Mouse (Mus musculus): ENCODE measurements at regions not wholly inside any gene's neighbourhood (a gene's known extent, or its start where the extent isn't known, plus 50 kb on each side); places are given as distances from the start of the nearest gene placed in this dataset.

DNA sequence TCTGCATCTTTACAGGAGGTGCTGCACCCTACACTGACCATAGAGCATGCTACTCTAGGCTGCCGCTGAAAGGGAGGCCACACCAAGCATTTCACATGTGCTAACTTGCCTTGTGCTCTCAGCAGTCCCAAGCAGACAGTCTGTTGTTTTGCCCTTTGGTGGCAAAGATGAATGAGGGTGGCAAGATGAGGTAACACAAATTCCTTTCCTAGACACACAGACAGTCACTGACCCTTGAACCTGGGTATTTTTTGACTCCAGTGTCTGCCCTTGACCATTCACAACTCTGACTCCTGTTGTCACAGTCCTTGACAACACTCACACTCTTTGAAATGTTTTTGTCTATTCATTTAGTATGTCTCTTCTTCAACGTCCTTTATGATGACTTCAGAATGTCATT, 218.9 kb upstream of the Adgrl2 start:
- WGBS: 75% methylated on average over 2 of the region's 2 CpGs
- Histone ChIP-seq H3K4me2 (replicated peaks; ENCODE audit: low read depth) (no peak overlapping the region), H3K4me1 (replicated peaks; ENCODE audit: control insufficient read depth, insufficient read depth) (no peaks in the 10 kb centered on the region), H3K4me3 (ENCODE audit: low read depth, low read length) (no peak overlapping the region), H3K27ac (replicated peaks) (no peak overlapping the region), H3K27me3 (ENCODE audit: control insufficient read depth, insufficient read depth, low read length) (no peaks in the 10 kb centered on the region), H3K9ac (ENCODE audit: low read length) (no peak overlapping the region), H3K9me3 (ENCODE audit: control insufficient read depth, low read length) (no peaks in the 10 kb centered on the region), H3K36me3 (ENCODE audit: control insufficient read depth, insufficient read depth, low read length) (no peaks in the 10 kb centered on the region)
- ATAC-seq (ENCODE audit: low FRiP score, low TSS enrichment): no peak
- TF ChIP-seq CTCF (IDR thresholded peaks at IDR 0.05; ENCODE audit: low read depth) (no peak), EP300 (optimal IDR thresholded peaks at IDR 0.05) (no peak)
- no peak for DNase-seq (ENCODE audit: low spot score)

- Histone ChIP-seq H3K4me2 (replicated peaks; ENCODE audit: low read depth) (no peak overlapping the region), H3K4me1 (replicated peaks; ENCODE audit: control insufficient read depth, insufficient read depth) (no peaks in the 10 kb centered on the region), H3K27ac (replicated peaks) (no peak overlapping the region), H3K9ac (ENCODE audit: low read length) (no peak overlapping the region), H3K9me3 (ENCODE audit: control insufficient read depth, low read length) (no peaks in the 10 kb centered on the region), H3K27me3 (ENCODE audit: control insufficient read depth, insufficient read depth, low read length) (no peaks in the 10 kb centered on the region), H3K36me3 (ENCODE audit: control insufficient read depth, insufficient read depth, low read length) (no peaks in the 10 kb centered on the region), H3K4me3 (ENCODE audit: low read depth, low read length) (no peak overlapping the region)
- TF ChIP-seq EP300 (optimal IDR thresholded peaks at IDR 0.05): no peak
- TF ChIP-seq CTCF (IDR thresholded peaks at IDR 0.05; ENCODE audit: low read depth): no peak
- DNase-seq (ENCODE audit: low spot score) (no peak), ATAC-seq (ENCODE audit: low FRiP score, low TSS enrichment) (no peak)
- WGBS: 67% methylated on average over 5 of the region's 5 CpGs
Measured at GRCm38 (mm10) chr3:149203451-149203850, 213.1 kb upstream of the Adgrl2 start.

- no peaks in the 10 kb centered on the region for H3K9me3 ChIP-seq (ENCODE audit: control insufficient read depth, low read length)
- H3K4me3 ChIP-seq (ENCODE audit: low read depth, low read length): no peak overlapping the region
- H3K4me2 ChIP-seq (replicated peaks; ENCODE audit: low read depth): no peak overlapping the region
- no peak overlapping the region for H3K9ac ChIP-seq (ENCODE audit: low read length)
- H3K27me3 ChIP-seq (ENCODE audit: control insufficient read depth, insufficient read depth, low read length): no peaks in the 10 kb centered on the region
- no peaks in the 10 kb centered on the region for H3K36me3 ChIP-seq (ENCODE audit: control insufficient read depth, insufficient read depth, low read length)
- 72% methylated on average over 8 of the region's 8 CpGs for WGBS
- H3K4me1 ChIP-seq (replicated peaks; ENCODE audit: control insufficient read depth, insufficient read depth): no peaks in the 10 kb centered on the region
- DNase-seq (ENCODE audit: low spot score) (no peak), ATAC-seq (ENCODE audit: low FRiP score, low TSS enrichment) (peak; percentile 53; the same call in 1 of the 2 replicates)
- TF ChIP-seq CTCF (IDR thresholded peaks at IDR 0.05; ENCODE audit: low read depth) (0 out of 2 replicates have a peak, but pooled peaks have one; percentile 15), EP300 (optimal IDR thresholded peaks at IDR 0.05) (no peak)
- no peak overlapping the region for H3K27ac ChIP-seq (replicated peaks)
Measured at GRCm38 (mm10) chr3:149196477-149197185, 206.3 kb upstream of the Adgrl2 start.

GRCm38 (mm10) chr3:149190856-149191576, 200.7 kb upstream of the Adgrl2 start:
- Histone ChIP-seq H3K9ac (ENCODE audit: low read length) (no peak overlapping the region), H3K36me3 (ENCODE audit: control insufficient read depth, insufficient read depth, low read length) (no peaks in the 10 kb centered on the region), H3K4me2 (replicated peaks; ENCODE audit: low read depth) (peak overlapping the region; percentile 20), H3K4me3 (ENCODE audit: low read depth, low read length) (no peak overlapping the region), H3K4me1 (replicated peaks; ENCODE audit: control insufficient read depth, insufficient read depth) (no peaks in the 10 kb centered on the region), H3K27ac (replicated peaks) (no peak overlapping the region), H3K9me3 (ENCODE audit: control insufficient read depth, low read length) (no peaks in the 10 kb centered on the region), H3K27me3 (ENCODE audit: control insufficient read depth, insufficient read depth, low read length) (no peaks in the 10 kb centered on the region)
- WGBS: 70% methylated on average over 19 of the region's 19 CpGs
- ATAC-seq (ENCODE audit: low FRiP score, low TSS enrichment): no peak
- DNase-seq (ENCODE audit: low spot score): no peak
- no peak for TF ChIP-seq EP300 (optimal IDR thresholded peaks at IDR 0.05)

- WGBS: 25% methylated on average over 12 of the region's 12 CpGs
- H3K4me1 ChIP-seq (replicated peaks; ENCODE audit: control insufficient read depth, insufficient read depth): no peaks in the 10 kb centered on the region
- no peak overlapping the region for H3K9ac ChIP-seq (ENCODE audit: low read length)
- no peak for DNase-seq (ENCODE audit: low spot score)
- TF ChIP-seq CTCF (IDR thresholded peaks at IDR 0.05; ENCODE audit: low read depth) (no peak), EP300 (optimal IDR thresholded peaks at IDR 0.05) (no peak)
- H3K36me3 ChIP-seq (ENCODE audit: control insufficient read depth, insufficient read depth, low read length): no peaks in the 10 kb centered on the region
- H3K4me3 ChIP-seq (ENCODE audit: low read depth, low read length): no peak overlapping the region
- H3K27ac ChIP-seq (replicated peaks): no peak overlapping the region
- no peaks in the 10 kb centered on the region for H3K9me3 ChIP-seq (ENCODE audit: control insufficient read depth, low read length)
- peak overlapping the region; percentile 31 for H3K4me2 ChIP-seq (replicated peaks; ENCODE audit: low read depth)
- H3K27me3 ChIP-seq (ENCODE audit: control insufficient read depth, insufficient read depth, low read length): no peaks in the 10 kb centered on the region
- ATAC-seq (ENCODE audit: low FRiP score, low TSS enrichment): no peak
Measured at GRCm38 (mm10) chr3:149184136-149184551, 193.8 kb upstream of the Adgrl2 start.

GRCm38 (mm10) chr3:149182095-149182494, 191.7 kb upstream of the Adgrl2 start:
- Histone ChIP-seq H3K4me3 (ENCODE audit: low read depth, low read length) (no peak overlapping the region), H3K4me2 (replicated peaks; ENCODE audit: low read depth) (no peak overlapping the region), H3K9ac (ENCODE audit: low read length) (no peak overlapping the region), H3K36me3 (ENCODE audit: control insufficient read depth, insufficient read depth, low read length) (no peaks in the 10 kb centered on the region), H3K9me3 (ENCODE audit: control insufficient read depth, low read length) (no peaks in the 10 kb centered on the region), H3K27me3 (ENCODE audit: control insufficient read depth, insufficient read depth, low read length) (no peaks in the 10 kb centered on the region), H3K27ac (replicated peaks) (no peak overlapping the region), H3K4me1 (replicated peaks; ENCODE audit: control insufficient read depth, insufficient read depth) (no peaks in the 10 kb centered on the region)
- ATAC-seq (ENCODE audit: low FRiP score, low TSS enrichment): no peak
- no peak for DNase-seq (ENCODE audit: low spot score)
- 72% methylated on average over 5 of the region's 5 CpGs for WGBS
- TF ChIP-seq CTCF (IDR thresholded peaks at IDR 0.05; ENCODE audit: low read depth) (no peak), EP300 (optimal IDR thresholded peaks at IDR 0.05) (no peak)
